Comparison of ENCODE assay signal across 9 mouse cellular contexts in genomic region chrX:155318005-155318404, GRCm38 (mm10). TPM values are rescaled to one million over a fixed set of nuclear protein-coding genes. Genes with fewer than 3 reads are reported as not detected.
DNase-seq lines count a peak whose midpoint lies in the region; ATAC-seq and TF ChIP-seq lines count a peak whose summit lies in the region.
"Had no signal": no experiment of that assay in that cellular context is flagged by ENCODE, and none has a peak within 500 bp of the region (broad histone marks: within the 10 kb centered on the region; RNA-seq: fewer than 3 reads in every experiment).

No protein-coding gene starts in this region.

- no peak overlapping the region for H3K9ac ChIP-seq in heart, embryonic 12.5 days
- H3K9ac ChIP-seq in hindbrain, embryonic 16.5 days (ENCODE audit: low read depth, low read length) = no peak overlapping the region
- H3K9ac ChIP-seq: limb, embryonic 12.5 days had no signal

- TF ChIP-seq POLR2A in thymus, adult 2 months (IDR thresholded peaks at IDR 0.05; ENCODE audit: control insufficient read depth, extremely low read depth, insufficient read depth, low read length, poor library complexity) = no peak

- H3K9me3 ChIP-seq in heart, embryonic 12.5 days (replicated peaks) = no peaks in the 10 kb centered on the region
- H3K9me3 ChIP-seq in hindbrain, embryonic 16.5 days (ENCODE audit: control insufficient read depth, low read length) = no peaks in the 10 kb centered on the region
- H3K9me3 ChIP-seq: limb, embryonic 12.5 days had no signal

- TF ChIP-seq CTCF in thymus, adult 2 months (IDR thresholded peaks at IDR 0.05; ENCODE audit: borderline replicate concordance, control insufficient read depth, extremely low read depth, insufficient read depth, low read length, poor library complexity) = no peak

- H3K4me1 ChIP-seq in heart, embryonic 12.5 days (replicated peaks) = no peaks in the 10 kb centered on the region
- H3K4me1 ChIP-seq in thymus, adult 2 months (replicated peaks; ENCODE audit: control insufficient read depth, insufficient read depth, low read length) = no peaks in the 10 kb centered on the region
- no peaks in the 10 kb centered on the region for H3K4me1 ChIP-seq in hindbrain, embryonic 16.5 days (ENCODE audit: control insufficient read depth, insufficient read depth, low read depth, low read length)
- H3K4me1 ChIP-seq: limb, embryonic 12.5 days had no signal

- H3K27ac ChIP-seq in heart, embryonic 12.5 days (ENCODE audit: poor library complexity, severe bottlenecking) = no peak overlapping the region
- H3K27ac ChIP-seq in thymus, adult 2 months (ENCODE audit: control insufficient read depth, insufficient read depth, low read length) = no peak overlapping the region
- H3K27ac ChIP-seq in hindbrain, embryonic 16.5 days (ENCODE audit: low read depth, low read length) = no peak overlapping the region
- H3K27ac ChIP-seq: limb, embryonic 12.5 days had no signal

- ATAC-seq in heart, embryonic 12.5 days (ENCODE audit: insufficient number of reproducible peaks, low FRiP score) = no peak
- peak; percentile 60; the same call in 1 of the 2 replicates for ATAC-seq in hindbrain, embryonic 16.5 days
- peak; percentile 94 for ATAC-seq in megakaryocyte progenitor cell, adult 5-6 weeks (replicated peaks; ENCODE audit: poor library complexity)

- 35% methylated on average over 4 of the region's 4 CpGs for WGBS in heart, embryonic 12.5 days
- 36% methylated on average over 4 of the region's 4 CpGs for WGBS in thymus, adult 2 months
- 44% methylated on average over 4 of the region's 4 CpGs for WGBS in hindbrain, embryonic 16.5 days

- no peaks in the 10 kb centered on the region for H3K36me3 ChIP-seq in heart, embryonic 12.5 days
- no peaks in the 10 kb centered on the region for H3K36me3 ChIP-seq in thymus, adult 2 months (ENCODE audit: control insufficient read depth, insufficient read depth, low read length)
- no peaks in the 10 kb centered on the region for H3K36me3 ChIP-seq in hindbrain, embryonic 16.5 days (ENCODE audit: control insufficient read depth, insufficient read depth, low read length)
- H3K36me3 ChIP-seq: limb, embryonic 12.5 days had no signal

- peak; percentile 13 to 47 for DNase-seq in heart, adult 18-20 months
- peak; percentile 30 for DNase-seq in thymus, adult 2 months
- DNase-seq in thymus, adult 18-20 months = no peak
- peak; percentile 7 to 48 for DNase-seq in cerebellum, postnatal 25 days
- DNase-seq in thymus, postnatal 25 days = peak; percentile 40

- no peak overlapping the region for H3K4me3 ChIP-seq in heart, embryonic 12.5 days
- H3K4me3 ChIP-seq in thymus, adult 2 months (ENCODE audit: control insufficient read depth, insufficient read depth, low read length) = no peak overlapping the region
- no peak overlapping the region for H3K4me3 ChIP-seq in hindbrain, embryonic 16.5 days (ENCODE audit: low read length)
- H3K4me3 ChIP-seq: limb, embryonic 12.5 days had no signal

- H3K27me3 ChIP-seq in heart, embryonic 12.5 days (replicated peaks) = no peaks in the 10 kb centered on the region
- no peaks in the 10 kb centered on the region for H3K27me3 ChIP-seq in thymus, adult 2 months (ENCODE audit: control insufficient read depth, insufficient read depth, low read length)
- H3K27me3 ChIP-seq in hindbrain, embryonic 16.5 days (replicated peaks; ENCODE audit: control insufficient read depth, insufficient read depth, low read length) = no peaks in the 10 kb centered on the region
- H3K27me3 ChIP-seq: limb, embryonic 12.5 days had no signal

- no peak overlapping the region for H3K4me2 ChIP-seq in heart, embryonic 12.5 days
- no peak overlapping the region for H3K4me2 ChIP-seq in hindbrain, embryonic 16.5 days (ENCODE audit: low read length)
- H3K4me2 ChIP-seq: limb, embryonic 12.5 days had no signal

RNA-seq across cellular contexts. Expression of gene Prdx4, which starts 22.5 kb away (rescaled TPM):
- total RNA-seq in heart, adult 18-20 months (2021) = 10 to 100 TPM; 26.4 to 26.6 TPM
- polyA plus RNA-seq in heart, embryonic 12.5 days (2016; fragmentation: Nextera tagmentation; extraction: Ambion mirVana) = 286 and 294 TPM in 2 replicates
- 33.9 and 35.1 TPM in 2 replicates for polyA plus RNA-seq in thymus, adult 2 months (2012; rRNA removed)
- 108 and 111 TPM in 2 replicates for polyA plus RNA-seq in hindbrain, embryonic 16.5 days (2015; fragmentation: Nextera tagmentation; extraction: Ambion mirVana)
- total RNA-seq in megakaryocyte progenitor cell, adult 5-6 weeks (2015) = 45.1 and 51.9 TPM in 2 replicates
- total RNA-seq in megakaryocyte progenitor cell, adult 5-6 weeks (2017) = 37.5 and 42.5 TPM in 2 replicates

RNA-seq across cellular contexts. Expression of gene Acot9, which starts 55.8 kb away (rescaled TPM):
- 10 to 100 TPM; 23.1 to 28.1 TPM for total RNA-seq in heart, adult 18-20 months (2021)
- 35.2 and 37.9 TPM in 2 replicates for polyA plus RNA-seq in heart, embryonic 12.5 days (2016; fragmentation: Nextera tagmentation; extraction: Ambion mirVana)
- 12.7 and 17.8 TPM in 2 replicates for polyA plus RNA-seq in thymus, adult 2 months (2012; rRNA removed)
- polyA plus RNA-seq in hindbrain, embryonic 16.5 days (2015; fragmentation: Nextera tagmentation; extraction: Ambion mirVana) = 44.3 and 50.9 TPM in 2 replicates
- 77.3 and 77.9 TPM in 2 replicates for total RNA-seq in megakaryocyte progenitor cell, adult 5-6 weeks (2015)
- total RNA-seq in megakaryocyte progenitor cell, adult 5-6 weeks (2017) = 64.3 and 72.8 TPM in 2 replicates

Comparison
In these comparisons a context has a peak if more than half of its experiments do, and no peak if none do; other contexts are left out.
1. DNase-seq: peak in heart, adult 18-20 months (2 of 2), thymus, adult 2 months (single experiment), cerebellum, postnatal 25 days (2 of 2) and thymus, postnatal 25 days (single experiment); none in thymus, adult 18-20 months (0 of 2).